Mouse (Mus musculus) MEL (cell line): ENCODE measurements around the gene Rftn1.

ENCODE experiments used
- CTCF ChIP-seq, 3 experiments: IDR thresholded peaks in 2 of 3; conservative IDR thresholded peaks in 1 of 3; 2 replicates each; pipeline ENCODE4 v1.5.1; 2011 to 2012; ENCODE audit warnings: low read length in 3 of 3, low read depth in 2 of 3, mild to moderate bottlenecking in 2 of 3, improper control_type of control experiment in 1 of 3, inconsistent platforms in 1 of 3, mixed read lengths in 1 of 3, moderate library complexity in 1 of 3; ENCODE audit not compliant: control insufficient read depth in 1 of 3, insufficient read depth in 1 of 3, poor library complexity in 1 of 3, severe bottlenecking in 1 of 3
- GATA1 ChIP-seq: IDR thresholded peaks from 2 replicates; pipeline ENCODE4 v1.6.1; 2011; ENCODE audit warnings: low read depth, low read length, improper control_type of control experiment
- JUND ChIP-seq: IDR thresholded peaks from 2 replicates; pipeline ENCODE4 v1.6.1; 2011; ENCODE audit warnings: low read depth, mild to moderate bottlenecking, improper control_type of control experiment, low read length
- MYB ChIP-seq: IDR thresholded peaks from 2 replicates; pipeline ENCODE4 v1.6.1; 2011; ENCODE audit warnings: mild to moderate bottlenecking, low read depth, low read length, improper control_type of control experiment
- POLR2A ChIP-seq, 2 experiments: IDR thresholded peaks; 2 replicates each; pipeline ENCODE4 v1.6.1; 2011 to 2012; ENCODE audit warnings: low read length in 2 of 2, mild to moderate bottlenecking in 2 of 2, control low read depth in 1 of 2, improper control_type of control experiment in 1 of 2, low read depth in 1 of 2, moderate library complexity in 1 of 2; ENCODE audit not compliant: control insufficient read depth in 1 of 2, insufficient read depth in 1 of 2, poor library complexity in 1 of 2
- RAD21 ChIP-seq: IDR thresholded peaks from 2 replicates; pipeline ENCODE4 v1.6.1; 2011; ENCODE audit warnings: mild to moderate bottlenecking, low read depth, low read length, improper control_type of control experiment
- SIN3A ChIP-seq: IDR thresholded peaks from 2 replicates; pipeline ENCODE4 v1.6.1; 2012; ENCODE audit warnings: low read length, improper control_type of control experiment, inconsistent platforms
- TAL1 ChIP-seq: IDR thresholded peaks from 2 replicates; pipeline ENCODE4 v1.6.1; 2012; ENCODE audit warnings: mild to moderate bottlenecking, inconsistent platforms, low read length, moderate library complexity, mixed read lengths
- TBP ChIP-seq: IDR thresholded peaks from 2 replicates; pipeline ENCODE4 v1.8.0; 2011; ENCODE audit warnings: low read depth, low read length, improper control_type of control experiment
- UBTF ChIP-seq: IDR thresholded peaks from 2 replicates; pipeline ENCODE4 v1.6.1; 2012; ENCODE audit warnings: low read depth, mild to moderate bottlenecking, inconsistent platforms, low read length, improper control_type of control experiment, moderate library complexity, borderline replicate concordance; ENCODE audit not compliant: insufficient read depth
- ZC3H11A ChIP-seq: IDR thresholded peaks from 2 replicates; pipeline ENCODE4 v1.6.1; 2012; ENCODE audit warnings: low read depth, mild to moderate bottlenecking, inconsistent platforms, low read length, improper control_type of control experiment
- ZKSCAN1 ChIP-seq: IDR thresholded peaks from 2 replicates; pipeline ENCODE4 v1.6.1; 2012; ENCODE audit warnings: low read depth, mild to moderate bottlenecking, inconsistent platforms, low read length, improper control_type of control experiment, moderate library complexity
- ZMIZ1 ChIP-seq: IDR thresholded peaks from 2 replicates; pipeline ENCODE4 v1.6.1; 2012; ENCODE audit warnings: low read depth, mild to moderate bottlenecking, inconsistent platforms, low read length, improper control_type of control experiment, moderate library complexity
- ZNF384 ChIP-seq: IDR thresholded peaks from 2 replicates; pipeline ENCODE4 v1.6.1; 2012; ENCODE audit warnings: low read depth, mild to moderate bottlenecking, inconsistent platforms, low read length, improper control_type of control experiment

DNA sequence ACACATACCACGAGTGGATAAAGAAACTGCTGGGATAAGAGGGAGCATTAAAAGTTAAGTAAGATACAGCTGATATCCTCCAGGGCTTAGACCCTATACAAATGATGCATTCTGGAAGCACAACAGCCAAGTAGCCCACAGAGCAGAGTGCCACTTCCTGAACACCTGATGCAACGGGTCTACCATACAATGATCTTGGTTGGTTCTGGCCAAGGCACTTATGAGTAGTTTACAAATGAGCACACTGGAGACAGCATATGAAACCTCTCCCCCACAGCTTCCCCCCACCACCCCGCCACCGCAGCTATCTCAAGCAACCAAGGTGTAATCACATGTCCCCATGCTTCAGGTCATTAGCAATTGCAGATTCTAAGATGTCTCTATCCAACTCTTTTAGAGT is 106.5 kb downstream of the Rftn1 start:
- TF ChIP-seq GATA1 (no peak), POLR2A (IDR thresholded peaks at IDR 0.05; ENCODE audit: control insufficient read depth in 1 of 2, insufficient read depth in 1 of 2, low read depth in 1 of 2, low read length in 2 of 2, poor library complexity in 1 of 2) (no peak), CTCF (IDR thresholded peaks at IDR 0.05 in 2 of 3, conservative IDR thresholded peaks at IDR 0.05 in 1 of 3; ENCODE audit: control insufficient read depth in 1 of 3, insufficient read depth in 1 of 3, low read depth in 2 of 3, low read length in 3 of 3, poor library complexity in 1 of 3, severe bottlenecking in 1 of 3) (no peak), ZKSCAN1 (no peak), TBP (no peak), UBTF (no peak), JUND (no peak), RAD21 (no peak), ZMIZ1 (no peak), SIN3A (no peak), ZC3H11A (no peak), MYB (no peak), ZNF384 (no peak), TAL1 (no peak)
